Mouse (Mus musculus) fat pad, adult 2 months (tissue): ENCODE results near the gene Ttll12.

Source experiments
- DNase-seq: peaks from one replicate; pipeline ENCODE4 v3.0.0-alpha.2; 2011; ENCODE audit warnings: low read depth, low spot score; ENCODE audit errors: extremely low read depth

Ttll12 gene

DNA sequence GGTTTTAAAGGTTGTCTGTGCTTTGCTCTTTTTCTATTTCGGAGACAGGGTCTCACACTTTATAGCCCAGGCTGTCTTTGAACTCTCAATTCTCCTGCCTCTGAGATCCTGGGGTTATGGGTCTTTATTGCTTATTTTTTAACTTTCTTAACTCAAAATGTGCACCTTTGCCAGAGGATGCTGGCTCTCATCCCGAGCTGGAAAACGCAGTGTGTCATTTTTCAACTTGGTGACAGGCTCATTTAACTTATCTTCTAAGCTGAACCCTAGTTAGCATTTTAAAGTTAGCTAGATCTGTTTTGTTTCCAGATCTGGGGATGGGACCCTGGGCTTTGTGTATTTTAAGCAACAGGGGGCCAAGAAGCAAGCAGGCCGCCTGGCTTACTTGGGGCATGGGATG lies 66.1 kb downstream of the Ttll12 start:
- DNase-seq, result no peak

DNA sequence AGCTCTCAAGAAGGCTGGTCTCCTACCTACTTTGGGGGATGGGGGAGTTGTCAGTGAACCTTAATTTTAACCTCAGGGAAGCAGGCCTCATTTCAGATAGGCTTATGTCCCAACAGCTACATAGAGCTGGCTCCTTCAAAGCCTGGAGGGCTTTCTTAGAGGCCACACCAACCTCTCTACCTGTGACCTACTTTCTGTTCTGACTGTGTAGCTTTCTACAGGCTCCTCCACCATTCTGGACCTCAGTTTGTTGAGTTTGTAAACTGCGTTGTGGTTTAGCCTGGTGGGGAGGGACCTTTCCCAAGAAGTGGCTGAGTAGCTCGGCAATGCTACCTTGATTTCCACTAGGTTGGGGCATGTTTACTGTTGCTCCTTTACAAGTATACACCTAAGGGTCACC lies 67.2 kb downstream of the Ttll12 start:
- no peak for DNase-seq

DNA sequence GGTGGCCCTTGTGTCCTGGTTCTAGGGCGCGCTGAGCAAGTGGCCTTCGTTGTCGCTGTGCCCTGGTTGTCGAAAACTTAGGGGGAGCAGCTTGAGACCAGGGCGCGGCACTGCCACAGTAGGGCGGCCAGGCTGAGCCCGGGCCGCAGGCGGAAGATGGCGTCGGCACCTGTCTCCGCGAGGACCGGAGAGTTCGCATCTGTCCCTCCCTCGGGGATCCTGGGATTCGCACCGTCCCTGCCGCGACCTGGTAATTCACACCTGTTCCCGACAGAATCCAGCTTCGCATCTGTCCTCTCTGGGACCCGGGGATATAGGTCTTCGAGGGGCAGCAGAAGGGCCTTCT lies 67.9 kb downstream of the Ttll12 start:
- no peak for DNase-seq

DNA sequence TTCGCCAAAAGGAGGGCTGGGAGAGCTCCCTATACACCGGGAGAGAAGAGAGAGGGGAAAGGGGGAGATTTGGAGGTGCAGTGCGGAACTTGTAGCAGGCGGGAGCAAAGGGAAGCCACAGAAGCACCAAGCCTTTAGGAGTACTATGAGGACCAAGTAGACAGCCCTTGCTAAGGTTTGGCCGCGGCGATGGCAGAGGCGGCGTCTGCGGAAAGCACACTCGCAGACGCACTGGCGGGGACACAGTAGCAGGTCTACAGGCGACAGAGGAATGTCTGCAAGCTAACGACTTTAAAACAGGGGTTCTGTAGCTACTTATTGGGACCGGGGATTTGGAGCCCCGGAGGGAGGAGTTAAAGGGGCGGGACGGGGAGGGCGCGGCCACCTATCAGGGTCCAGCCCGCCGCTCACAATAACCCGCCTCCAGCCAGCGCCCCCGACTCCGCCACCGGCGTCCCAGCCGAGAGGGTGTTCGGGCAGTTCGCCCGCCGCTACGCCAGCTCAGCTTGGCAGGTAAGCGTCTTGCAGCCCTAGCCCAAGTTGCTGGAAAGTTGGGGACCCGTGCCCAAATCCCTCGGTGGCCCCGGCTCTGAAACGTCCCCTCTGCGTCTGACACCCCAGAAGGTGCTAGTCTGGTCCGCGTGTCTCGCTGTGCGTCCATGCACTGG lies 68.4 kb downstream of the Ttll12 start, which contains the start of gene Bik:
Gene Bik (plus strand): TSS at position 439 of the 668 bp plus-strand sequence.
- DNase-seq, result no peak
